Mouse (Mus musculus): ENCODE measurements around the gene Gpr61.

DNA sequence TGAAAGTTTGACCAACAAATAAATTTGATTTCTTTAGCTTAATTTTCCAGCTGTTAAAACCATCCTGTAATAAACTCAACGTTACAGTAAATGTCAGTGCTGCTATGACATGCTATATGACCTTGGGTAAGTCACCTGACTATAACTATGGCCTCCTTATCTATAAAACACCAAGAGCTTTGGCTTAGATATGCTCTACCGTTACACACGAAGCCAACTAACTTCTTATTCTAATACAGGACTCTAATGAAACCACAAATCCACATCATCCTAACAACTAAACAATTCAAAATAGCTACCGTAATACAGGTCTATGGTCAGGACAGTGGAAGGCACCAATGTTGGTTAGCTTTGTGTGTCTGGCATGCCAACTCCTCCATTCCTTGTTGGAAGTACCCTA, 24.9 kb downstream of the Gpr61 start:
- no peak for TF ChIP-seq CTCF (IDR thresholded peaks at IDR 0.05)
- TF ChIP-seq EP300 (IDR thresholded peaks at IDR 0.05) = no peak
